Mouse (Mus musculus) heart, adult 11 months (tissue): ENCODE measurements around the gene Ncmap.

Experiments used
- DNase-seq: peaks from one replicate; pipeline ENCODE4 v3.0.0; 2022

The Ncmap gene

DNA sequence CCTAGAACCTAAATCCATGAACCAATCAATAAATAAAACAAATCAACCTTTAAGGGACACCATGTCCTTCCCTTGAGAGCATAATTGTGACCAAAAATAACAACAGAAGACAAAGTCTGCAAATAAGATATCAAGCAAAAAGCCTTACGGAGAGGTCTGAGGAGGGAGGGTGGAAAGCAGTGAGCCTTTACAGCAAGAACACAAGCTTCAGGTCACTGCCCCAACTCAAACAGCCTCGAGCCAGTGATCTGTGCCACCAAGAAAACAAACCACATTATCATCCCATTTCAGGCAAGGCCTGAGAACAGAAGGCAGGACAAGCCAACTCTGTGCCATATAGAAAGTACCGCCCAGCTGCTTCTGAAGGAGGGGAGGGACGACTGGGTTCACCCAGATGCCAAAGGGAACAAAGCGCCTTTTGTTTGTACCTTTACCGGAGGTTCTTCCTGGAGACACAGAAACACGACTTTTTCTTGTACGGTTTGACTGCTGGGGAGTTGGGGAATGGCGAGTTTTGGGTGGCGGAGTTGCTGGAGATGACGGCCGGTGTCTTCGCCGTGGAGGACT, 60.6 kb downstream of the Ncmap start:
- DNase-seq, result peak; percentile 89

GRCm38 (mm10) chr4:135336023-135336357, 62.0 kb downstream of the Ncmap start:
- no peak for DNase-seq

GRCm38 (mm10) chr4:135335327-135336022, 62.6 kb downstream of the Ncmap start:
- DNase-seq, result no peak

DNA sequence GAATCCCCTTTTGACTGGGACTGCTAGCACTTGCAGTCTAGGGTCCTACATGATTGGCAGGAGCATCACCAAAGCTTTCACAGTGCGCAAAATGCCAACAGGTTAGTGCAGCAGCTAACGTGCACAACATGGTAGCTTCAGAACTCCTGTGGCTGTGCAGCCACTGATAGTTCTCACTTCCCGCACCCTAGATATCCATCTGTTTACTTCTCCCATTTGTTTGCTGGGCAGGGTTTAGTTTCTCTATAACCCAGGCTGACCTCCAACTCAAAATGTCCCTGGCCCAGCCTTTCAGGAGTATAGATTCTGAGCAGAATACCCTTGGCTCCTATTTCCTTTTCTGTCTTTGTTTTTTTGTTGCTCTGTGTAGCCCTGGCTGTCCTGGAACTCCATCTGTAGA, 71.6 kb downstream of the Ncmap start:
- no peak for DNase-seq

GRCm38 (mm10) chr4:135326046-135326445, 72.0 kb downstream of the Ncmap start:
- DNase-seq, result no peak

DNA sequence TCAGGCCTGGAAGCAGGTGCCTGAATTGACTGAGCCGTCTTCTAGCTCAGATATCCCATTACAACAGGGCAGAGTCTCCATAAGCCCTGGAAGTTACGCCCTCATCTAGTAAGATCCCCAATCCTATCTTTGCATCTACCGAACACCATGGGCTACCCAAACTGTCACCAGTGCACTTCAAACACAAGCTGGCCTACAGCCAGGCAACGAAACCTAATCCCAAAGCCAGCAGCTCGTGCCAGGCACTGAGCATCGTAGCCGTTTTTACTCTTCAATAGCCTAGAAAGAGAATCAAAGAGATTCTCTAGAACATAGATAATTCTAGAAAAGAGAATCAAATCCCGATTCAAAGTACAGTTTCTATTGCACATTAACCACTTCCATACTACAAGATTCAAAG, 75.0 kb downstream of the Ncmap start:
- no peak for DNase-seq
